Mouse (Mus musculus) testis, adult 2 months (tissue): ENCODE data around the gene Rbfox2.

Experiments used
- CTCF ChIP-seq: fragments of 200-500 bp; IDR thresholded peaks from 2 replicates; pipeline ENCODE4 v1.5.1; 2012; ENCODE audit warnings: low read depth, mild to moderate bottlenecking, inconsistent platforms, low read length, moderate library complexity; ENCODE audit not compliant: control insufficient read depth, insufficient read depth, insufficient replicate concordance
- POLR2A ChIP-seq: fragments of 200-500 bp; IDR thresholded peaks from 2 replicates; pipeline ENCODE4 v1.6.1; 2012; ENCODE audit warnings: low read depth, mild to moderate bottlenecking, inconsistent platforms, low read length, moderate library complexity; ENCODE audit not compliant: control insufficient read depth

GRCm38 (mm10) chr15:77174018-77174417 is 132.8 kb downstream of the Rbfox2 start:
- TF ChIP-seq CTCF (no peak), POLR2A (no peak)
